Mouse (Mus musculus) gastrocnemius, adult 2 months (tissue): ENCODE measurements around the gene Ass1. TPM values are rescaled to one million over a fixed set of nuclear protein-coding genes. Genes with fewer than 3 reads are reported as not detected.

Experiments
- DNase-seq: peaks from one replicate; pipeline ENCODE4 v3.0.0; 2022
- H3K27ac ChIP-seq: fragments of 200-600 bp; 2 replicates; pipeline ENCODE4 v1.8.1; 2022; ENCODE audit warnings: mild to moderate bottlenecking
- H3K4me3 ChIP-seq: fragments of 200-600 bp; 2 replicates; pipeline ENCODE4 v1.8.1; 2022; ENCODE audit warnings: mild to moderate bottlenecking, moderate library complexity
- CTCF ChIP-seq: fragments of 200-600 bp; IDR thresholded peaks from 2 replicates; pipeline ENCODE4 v1.8.1; 2022; ENCODE audit warnings: antibody characterized with exemption, mild to moderate bottlenecking, moderate library complexity
- intact Hi-C: fragments of 180-260 bp; cut with DNase I; formaldehyde crosslinking; loops from one replicate; pipeline ENCODE4 v1.15.1; 2025
- total RNA-seq, 2 experiments: library from RNA; stranded (reverse); gene quantifications; 2 replicates each; pipeline ENCODE4 v1.2.3; 2021

The Ass1 gene
- total RNA-seq, 2 experiments from 2014 or later = 2.6 to 3.9 TPM

DNA sequence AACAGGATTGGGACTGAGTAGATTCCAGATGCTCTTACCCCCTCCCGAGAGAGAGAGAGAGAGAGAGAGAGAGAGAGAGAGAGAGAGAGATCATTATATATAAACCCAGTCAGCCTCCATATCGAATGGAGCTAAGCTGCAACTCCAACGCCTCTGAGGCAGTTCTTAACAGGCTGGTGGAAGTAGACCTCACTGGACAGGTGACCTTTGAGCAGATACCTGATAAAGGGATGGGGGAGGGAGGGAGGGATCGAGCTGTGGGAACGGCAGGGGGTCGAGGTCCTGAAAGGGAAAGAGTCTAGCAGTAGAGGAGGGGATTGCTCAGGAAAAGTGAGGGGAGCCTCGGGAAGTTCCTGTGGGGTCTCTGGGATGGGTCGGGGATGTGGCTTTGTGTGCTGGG is 8.0 kb upstream of the Ass1 start:
- TF ChIP-seq CTCF = no peak
- no peak for DNase-seq
- Histone ChIP-seq H3K4me3 (no peak overlapping the region), H3K27ac (no peak overlapping the region)
- intact Hi-C loops = no loop called here

DNA sequence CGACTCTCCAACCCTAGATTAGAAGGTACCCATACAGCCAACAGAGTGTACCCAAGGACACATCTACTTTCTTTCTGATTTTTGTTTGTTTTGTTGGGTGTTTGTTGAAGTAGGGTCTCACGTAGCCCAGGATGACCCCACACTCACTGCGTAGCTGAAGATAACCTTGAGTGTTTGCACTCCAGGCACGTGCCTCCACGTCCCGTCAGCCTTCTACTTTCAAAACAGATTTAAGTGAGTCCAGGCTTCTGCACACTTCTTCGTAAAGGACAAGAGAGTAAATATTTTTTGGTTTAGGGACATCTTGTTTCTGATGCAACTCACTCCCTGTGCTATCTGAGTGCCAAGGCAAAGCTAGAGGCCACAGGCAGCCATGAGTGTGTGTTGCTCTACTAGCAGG is 6.8 kb upstream of the Ass1 start:
- Histone ChIP-seq H3K4me3 (no peak overlapping the region), H3K27ac (no peak overlapping the region)
- DNase-seq = no peak
- intact Hi-C loops = no loop called here
- TF ChIP-seq CTCF = no peak

DNA sequence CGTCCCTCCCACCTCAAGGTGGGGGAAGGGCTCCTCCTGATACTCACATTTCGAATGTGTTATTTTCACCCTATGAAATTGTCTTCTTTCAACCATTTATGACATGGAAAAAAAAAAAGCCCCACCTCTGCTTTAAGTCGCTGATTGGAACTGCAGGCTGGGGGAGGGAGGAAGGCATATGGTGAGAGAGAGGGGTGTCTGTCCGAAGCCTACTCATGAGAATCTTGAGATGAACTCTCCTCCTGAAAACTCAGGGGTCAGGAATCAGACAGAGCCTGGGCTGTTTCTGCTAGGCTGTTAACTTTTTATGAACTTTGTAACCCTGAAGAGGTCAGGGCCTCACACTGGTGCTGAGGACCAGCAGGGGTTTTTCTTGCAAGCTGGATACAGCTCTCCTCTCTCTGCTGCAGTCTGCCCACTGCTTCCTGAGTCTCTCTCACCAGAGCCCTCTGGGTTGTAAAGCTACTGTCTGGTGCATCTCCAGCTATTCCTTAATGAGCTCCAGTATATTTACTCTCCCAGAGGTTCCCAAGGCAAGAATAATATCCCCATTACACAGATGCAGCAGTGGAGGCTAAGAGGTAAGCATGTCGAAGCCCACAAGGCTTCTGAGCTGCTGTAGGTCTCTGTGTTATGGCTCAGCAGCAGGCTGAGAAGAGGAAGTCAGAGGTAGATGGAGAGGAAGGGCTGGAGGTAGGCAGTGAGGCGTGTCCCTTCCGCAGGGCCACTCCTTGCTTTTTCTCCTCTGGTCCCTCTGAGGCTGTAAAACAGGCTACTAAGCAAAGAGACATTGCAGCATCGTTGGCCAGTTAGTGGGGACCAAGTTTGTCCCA is 6.1 kb upstream of the Ass1 start:
- Histone ChIP-seq H3K27ac (no peak overlapping the region), H3K4me3 (no peak overlapping the region)
- DNase-seq = no peak
- intact Hi-C loops = no loop called here
- no peak for TF ChIP-seq CTCF

DNA sequence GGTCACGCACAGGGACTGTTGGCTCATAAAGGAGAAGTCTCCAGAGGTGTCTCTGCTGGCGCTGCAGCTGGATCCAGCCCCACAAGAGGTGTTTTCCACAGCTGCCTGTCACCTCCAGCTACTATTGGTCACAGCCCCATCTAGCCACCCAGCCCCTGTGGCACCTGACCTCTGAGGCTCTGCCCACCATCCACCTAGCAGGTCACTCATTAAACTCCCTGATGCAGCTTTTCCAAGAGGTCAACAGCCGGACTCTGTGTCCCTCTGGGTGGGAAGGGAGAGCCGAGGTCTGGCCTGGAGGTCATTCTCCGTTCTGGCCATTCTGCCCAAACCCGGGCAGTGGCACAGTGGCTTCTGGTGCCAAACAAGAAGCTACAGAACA is 5.5 kb upstream of the Ass1 start:
- TF ChIP-seq CTCF = no peak
- Histone ChIP-seq H3K4me3 (no peak overlapping the region), H3K27ac (no peak overlapping the region)
- intact Hi-C loops = no loop called here
- DNase-seq = no peak

DNA sequence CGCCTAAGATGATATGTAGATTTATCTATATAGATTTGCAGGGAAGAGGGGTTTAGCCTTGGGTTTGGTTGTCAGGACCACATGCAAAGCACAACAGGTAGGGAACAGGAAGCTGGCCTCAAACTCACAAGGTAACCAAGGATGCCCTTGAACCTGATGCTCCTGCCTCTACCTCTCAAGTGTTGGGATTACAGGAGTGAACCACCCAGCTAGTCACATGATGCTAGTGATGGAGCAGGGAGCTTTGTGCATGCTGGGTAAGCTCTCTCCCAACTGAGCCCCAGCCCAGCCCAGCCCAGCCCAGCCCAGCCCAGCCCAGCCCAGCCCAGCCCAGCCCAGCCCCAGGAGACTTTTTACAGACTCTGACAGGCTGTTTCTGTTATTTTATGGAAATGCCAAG is 2.5 kb upstream of the Ass1 start:
- TF ChIP-seq CTCF = no peak
- intact Hi-C loops = no loop called here
- no peak overlapping the region for H3K27ac ChIP-seq
- DNase-seq = no peak
- H3K4me3 ChIP-seq = no peak overlapping the region

DNA sequence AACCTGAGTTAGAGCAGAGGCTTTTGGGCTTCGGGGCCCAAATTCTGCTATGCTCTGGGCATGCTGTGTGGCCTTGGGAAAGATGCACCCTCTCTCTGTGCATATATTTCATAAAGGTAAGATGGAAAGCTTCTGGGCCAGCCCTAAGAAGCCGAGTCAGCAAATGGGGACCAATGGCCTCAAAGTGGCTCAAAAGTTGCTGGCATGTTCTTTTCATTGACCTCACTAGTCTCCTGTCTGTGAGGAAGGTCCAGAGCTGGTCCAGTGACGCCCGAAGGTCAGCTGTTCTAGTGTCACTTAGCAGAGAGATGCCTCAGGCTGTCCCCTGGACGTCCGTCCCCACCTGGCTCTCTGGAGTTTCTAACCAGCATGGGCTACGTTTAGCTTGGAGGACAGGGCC is 1.1 kb upstream of the Ass1 start:
- no peak for DNase-seq
- H3K27ac ChIP-seq = no peak overlapping the region
- intact Hi-C loops = no loop called here
- no peak for TF ChIP-seq CTCF
- no peak overlapping the region for H3K4me3 ChIP-seq

DNA sequence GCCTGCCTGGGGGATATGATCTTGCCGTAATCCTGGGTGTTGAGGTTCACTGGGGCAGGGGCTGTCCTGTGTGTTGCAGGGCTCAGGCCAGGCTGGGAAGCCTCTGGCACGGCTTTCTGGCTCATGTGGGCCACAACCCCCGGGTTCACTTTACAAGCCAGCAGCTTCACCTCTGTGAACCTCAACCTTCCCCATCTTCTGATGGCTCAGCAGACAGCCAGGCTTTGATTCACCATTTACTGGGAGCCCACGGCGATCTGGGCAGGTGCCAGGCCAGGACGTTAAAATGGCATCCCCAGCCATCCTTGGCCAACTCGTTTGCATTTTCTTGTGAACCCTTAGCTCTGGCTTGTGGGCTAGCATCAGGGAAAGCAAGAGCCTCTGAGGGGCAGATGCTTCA is 527 bp upstream of the Ass1 start:
- intact Hi-C loops = no loop called here
- Histone ChIP-seq H3K4me3 (peak overlapping the region; percentile 81), H3K27ac (peak overlapping the region; percentile 78)
- no peak for DNase-seq
- no peak for TF ChIP-seq CTCF

DNA sequence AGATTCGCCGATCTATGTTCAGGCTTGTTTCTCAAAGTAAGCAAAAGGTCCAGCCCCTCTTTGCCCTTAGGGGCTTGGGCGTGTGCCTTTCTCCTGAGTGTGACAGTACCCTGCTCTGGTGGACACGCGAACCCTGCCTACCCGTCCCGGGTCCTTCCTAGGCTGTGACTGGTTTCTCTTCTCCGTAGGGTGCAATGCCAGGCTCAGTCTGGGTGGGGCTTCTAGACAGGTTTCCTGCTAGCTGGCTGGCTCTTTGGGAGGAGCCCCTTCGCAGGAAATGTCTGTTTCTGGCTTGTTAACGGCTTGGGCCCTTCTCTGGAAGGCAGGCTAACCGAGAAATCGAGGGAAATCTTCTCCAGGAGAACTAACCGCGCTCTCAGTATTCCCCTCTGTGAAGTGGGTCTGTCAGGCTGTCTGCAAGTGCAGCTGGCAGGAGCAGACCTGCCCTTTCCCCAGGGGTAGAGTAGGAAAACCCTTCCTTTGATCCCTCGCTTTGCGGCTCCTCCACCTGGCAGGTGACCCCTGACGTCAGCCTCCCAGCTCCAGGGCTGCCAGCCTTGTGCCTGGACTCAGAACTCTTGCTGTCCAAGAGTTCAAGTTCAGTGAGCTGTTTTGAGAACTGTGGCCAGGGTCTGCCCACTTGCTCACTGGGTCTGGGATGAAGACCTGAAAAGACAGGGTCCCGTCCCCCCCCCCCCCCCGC is 827 bp downstream of the Ass1 start:
- Histone ChIP-seq H3K27ac (peak overlapping the region; percentile 78), H3K4me3 (peak overlapping the region; percentile 81)
- intact Hi-C loops = no loop called here
- no peak for TF ChIP-seq CTCF
- no peak for DNase-seq

DNA sequence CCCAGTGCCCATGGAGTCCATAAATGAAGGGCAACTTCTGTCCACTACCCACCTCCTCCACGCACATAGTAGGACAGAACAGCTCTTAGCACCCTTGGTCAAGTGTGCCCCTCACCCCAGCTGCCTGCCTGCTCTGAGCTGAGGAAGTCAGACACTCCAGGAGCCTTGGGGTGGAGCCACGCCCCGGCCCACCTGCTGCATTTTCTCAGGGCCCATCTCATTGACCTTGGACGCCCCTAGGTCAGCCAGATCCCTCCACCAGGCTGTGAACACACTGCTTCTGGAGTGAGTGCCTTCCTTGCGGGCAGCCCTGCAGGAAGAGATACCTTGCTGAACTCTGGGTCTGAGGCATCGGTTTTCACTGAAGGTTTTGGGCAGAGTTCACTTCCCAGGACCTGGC is 1.6 kb downstream of the Ass1 start:
- no peak overlapping the region for H3K4me3 ChIP-seq
- DNase-seq = no peak
- no peak for TF ChIP-seq CTCF
- H3K27ac ChIP-seq = no peak overlapping the region
- intact Hi-C loops = loop anchor here (1.0 kb wide), 1 partner anchor 36 kb away; no protein-coding TSS in a partner anchor

DNA sequence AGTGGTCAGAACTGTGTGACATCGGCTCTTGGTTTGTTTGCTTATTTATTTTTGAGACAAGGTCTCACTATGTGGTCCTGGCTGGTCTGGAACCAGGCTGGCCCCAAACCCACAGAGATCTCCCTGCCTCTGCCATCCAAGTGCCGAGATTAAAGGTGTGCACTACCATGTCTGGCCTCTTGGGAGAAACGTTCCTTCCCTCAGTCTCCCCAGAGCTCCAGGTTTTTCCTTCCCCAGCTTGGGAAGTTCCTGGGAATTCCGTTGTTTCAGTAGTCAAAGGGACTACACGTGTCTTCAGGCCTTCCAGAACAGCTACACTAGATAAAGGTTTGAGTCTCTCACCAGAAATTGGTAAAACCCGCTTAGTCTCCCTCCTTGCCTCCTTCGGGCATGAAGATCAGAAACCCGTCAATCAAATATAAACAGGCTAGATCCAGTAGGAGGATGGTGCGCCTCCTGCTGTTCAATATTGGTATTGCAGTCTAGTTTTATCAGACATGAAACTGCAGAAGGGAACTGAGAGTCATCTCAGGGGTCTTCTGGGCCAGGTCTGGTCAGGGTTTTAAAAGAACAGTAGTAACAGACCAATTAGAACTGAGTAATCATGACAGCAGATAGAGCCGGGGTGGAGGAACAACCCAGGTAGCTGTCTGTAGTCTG is 2.5 kb downstream of the Ass1 start:
- intact Hi-C loops = loop anchor here (1.0 kb wide), 1 partner anchor 37 kb away; no protein-coding TSS in a partner anchor
- Histone ChIP-seq H3K27ac (no peak overlapping the region), H3K4me3 (no peak overlapping the region)
- DNase-seq = no peak
- peak; percentile 92 for TF ChIP-seq CTCF

DNA sequence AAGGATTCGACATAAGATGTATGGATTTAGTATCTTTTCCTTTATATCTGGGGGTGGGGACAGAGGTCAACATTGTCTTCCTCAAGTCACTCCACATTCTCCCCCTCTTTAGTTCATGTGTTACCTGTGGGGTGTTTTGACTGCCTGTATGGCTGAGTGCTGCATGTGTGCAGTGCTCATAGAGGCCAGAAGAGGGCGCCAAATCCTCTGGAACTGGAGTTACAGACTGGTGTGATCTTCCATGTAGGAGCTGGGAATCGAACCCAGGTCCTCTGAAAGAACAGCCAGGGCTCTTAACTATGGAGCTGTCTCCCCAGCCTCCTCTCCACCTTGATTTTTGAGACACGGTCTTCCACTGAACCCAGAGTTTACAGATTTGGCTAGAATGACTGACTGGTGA is 3.9 kb downstream of the Ass1 start:
- intact Hi-C loops = no loop called here
- DNase-seq = no peak
- peak; percentile 65 for TF ChIP-seq CTCF
- Histone ChIP-seq H3K4me3 (no peak overlapping the region), H3K27ac (no peak overlapping the region)

DNA sequence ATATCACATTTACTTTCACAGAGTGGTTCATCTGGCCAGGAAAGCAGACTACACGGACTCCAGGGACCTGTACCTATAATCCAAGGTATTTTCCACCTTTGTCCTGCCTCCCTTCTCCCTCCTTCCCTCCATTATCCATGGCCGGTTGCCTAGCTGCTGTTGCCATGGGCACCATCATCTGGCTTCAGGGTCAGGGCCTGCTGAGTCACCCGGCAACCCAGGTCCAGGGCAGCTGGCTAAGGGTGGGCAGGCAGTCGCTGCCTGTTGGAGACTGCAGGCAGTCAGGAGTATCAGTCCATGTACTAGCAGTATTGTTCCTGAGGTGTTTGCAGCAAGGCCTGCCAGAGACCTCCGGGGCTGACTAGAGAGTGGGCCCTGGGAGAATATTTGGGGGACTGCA is 4.7 kb downstream of the Ass1 start:
- intact Hi-C loops = no loop called here
- no peak overlapping the region for H3K27ac ChIP-seq
- no peak overlapping the region for H3K4me3 ChIP-seq
- no peak for TF ChIP-seq CTCF
- DNase-seq = no peak
